Comparison of ENCODE assay signal across 22 mouse cellular contexts in the genomic region with DNA sequence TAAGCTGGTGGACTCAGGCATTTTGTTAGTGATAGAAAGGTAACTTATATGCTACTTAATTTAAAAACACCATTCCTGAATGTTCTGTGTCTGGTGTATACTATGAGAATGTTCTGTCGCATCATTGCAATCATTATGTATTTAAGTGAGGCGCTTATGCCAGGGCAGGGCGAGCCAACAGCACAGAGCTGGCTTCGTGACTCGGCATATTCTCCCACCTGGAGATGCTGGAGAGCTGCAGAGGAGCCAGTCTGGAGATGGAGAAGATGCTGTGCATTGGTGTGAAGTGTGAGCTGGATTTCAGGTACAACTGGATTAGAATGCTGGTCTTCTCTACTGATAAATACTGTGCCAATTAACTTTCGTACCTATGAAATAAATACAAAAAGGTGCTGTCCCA.
"Had no signal": no experiment of that assay in that cellular context is flagged by ENCODE, and none has a peak within 500 bp of the region (broad histone marks: within the 10 kb centered on the region; RNA-seq: fewer than 3 reads in every experiment).

No protein-coding gene starts in this region.

- DNase-seq: heart, postnatal 10 days; heart, postnatal 14 days; heart, postnatal 36 days; heart, postnatal 4 days; kidney, adult 11 months; kidney, adult 18-20 months; kidney, adult 2 months; kidney, adult 8-10 months; kidney, adult 9 months; kidney, postnatal 10 days; kidney, postnatal 14 days; kidney, postnatal 25 days; kidney, postnatal 36 days; kidney, postnatal 4 days; layer of hippocampus, adult 9-11 months; layer of hippocampus, postnatal 36 days had no signal

- ATAC-seq: hindbrain, embryonic 16.5 days; hindbrain, postnatal 0 days; inflammation-experienced regulatory T-cells, adult 6 months; intestine, embryonic 15.5 days; intestine, embryonic 16.5 days; intestine, postnatal 0 days had no signal
